Mouse (Mus musculus): ENCODE results near the gene Fhit. TPM values are rescaled to one million over a fixed set of nuclear protein-coding genes. Genes with fewer than 3 reads are reported as not detected.

Gene Fhit
- polyA plus RNA-seq, 1 experiment from 2014 or later: 6.1 TPM

DNA sequence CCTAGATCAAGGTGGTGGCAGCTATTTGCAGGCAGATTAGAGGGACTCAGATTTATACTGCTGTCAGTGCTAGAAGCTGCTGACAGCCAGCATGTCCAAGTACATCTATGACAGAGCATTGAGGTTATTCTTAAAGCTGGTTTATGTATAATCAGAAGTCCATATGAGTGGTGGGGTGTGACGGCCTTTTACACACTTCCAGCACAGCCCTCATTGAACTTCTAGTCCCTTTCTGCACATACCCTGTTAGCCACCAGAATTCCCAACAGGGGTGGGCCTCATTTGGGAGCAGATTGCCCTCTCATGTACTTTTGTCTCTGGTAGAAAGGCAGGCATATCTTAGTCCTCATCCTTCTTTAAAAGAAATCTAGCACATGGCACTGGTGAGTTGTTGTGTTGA, 817.8 kb downstream of the Fhit start:
- no peaks in the 10 kb centered on the region for H3K36me3 ChIP-seq (ENCODE audit: control insufficient read depth, insufficient read depth, low read length)
- no peaks in the 10 kb centered on the region for H3K27me3 ChIP-seq (ENCODE audit: control insufficient read depth, insufficient read depth, low read length)
- H3K27ac ChIP-seq (replicated peaks in 1 of 2; ENCODE audit: control insufficient read depth in 1 of 2, insufficient read depth in 1 of 2, low read depth in 2 of 2, low read length in 2 of 2): no peak overlapping the region
- H3K4me3 ChIP-seq (ENCODE audit: control insufficient read depth in 1 of 2, insufficient read depth in 1 of 2, low read depth in 1 of 2, low read length in 2 of 2): no peak overlapping the region
- no peaks in the 10 kb centered on the region for H3K4me1 ChIP-seq (ENCODE audit: control insufficient read depth in 2 of 2, insufficient read depth in 2 of 2, low read length in 2 of 2)
- no peaks in the 10 kb centered on the region for H3K9me3 ChIP-seq (ENCODE audit: control insufficient read depth, low read length)
- WGBS: 50% methylated on average over 1 of the region's 1 CpGs
- H3K4me2 ChIP-seq (ENCODE audit: low read length): no peak overlapping the region
- H3K9ac ChIP-seq (ENCODE audit: low read length): no peak overlapping the region
- ATAC-seq (ENCODE audit: insufficient number of reproducible peaks, insufficient read depth, low FRiP score, low read depth): no peak

DNA sequence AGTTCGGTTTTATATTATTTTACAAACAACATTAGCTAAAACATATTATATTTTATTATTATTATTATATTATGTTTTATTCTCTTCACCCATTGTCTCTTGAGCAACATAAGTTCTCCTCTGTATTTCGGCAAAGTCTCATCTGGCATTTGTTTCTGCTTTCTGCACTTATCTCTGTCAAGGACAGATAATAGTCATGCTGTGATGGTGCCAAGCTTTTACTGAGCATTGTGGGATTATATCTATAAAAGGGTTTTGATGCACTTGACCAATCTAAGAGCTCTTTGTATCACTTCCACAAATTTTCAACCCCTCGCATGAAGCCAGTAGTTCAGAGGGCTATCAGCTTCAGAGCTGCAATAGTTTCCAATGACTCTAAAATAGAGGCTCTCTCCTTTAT, 845.1 kb downstream of the Fhit start:
- no peak for ATAC-seq (ENCODE audit: insufficient number of reproducible peaks, insufficient read depth, low FRiP score, low read depth)
- 62% methylated on average over 3 of the region's 3 CpGs for WGBS
- no peaks in the 10 kb centered on the region for H3K36me3 ChIP-seq (ENCODE audit: control insufficient read depth, insufficient read depth, low read length)
- no peaks in the 10 kb centered on the region for H3K9me3 ChIP-seq (ENCODE audit: control insufficient read depth, low read length)
- no peak overlapping the region for H3K4me3 ChIP-seq (ENCODE audit: control insufficient read depth in 1 of 2, insufficient read depth in 1 of 2, low read depth in 1 of 2, low read length in 2 of 2)
- H3K4me2 ChIP-seq (ENCODE audit: low read length): no peak overlapping the region
- H3K4me1 ChIP-seq (ENCODE audit: control insufficient read depth in 2 of 2, insufficient read depth in 2 of 2, low read length in 2 of 2): no peaks in the 10 kb centered on the region
- H3K9ac ChIP-seq (ENCODE audit: low read length): no peak overlapping the region
- H3K27ac ChIP-seq (replicated peaks in 1 of 2; ENCODE audit: control insufficient read depth in 1 of 2, insufficient read depth in 1 of 2, low read depth in 2 of 2, low read length in 2 of 2): no peak overlapping the region
- no peaks in the 10 kb centered on the region for H3K27me3 ChIP-seq (ENCODE audit: control insufficient read depth, insufficient read depth, low read length)

- no peak overlapping the region for H3K27ac ChIP-seq (replicated peaks in 1 of 2; ENCODE audit: control insufficient read depth in 1 of 2, insufficient read depth in 1 of 2, low read depth in 2 of 2, low read length in 2 of 2)
- H3K9ac ChIP-seq (ENCODE audit: low read length): no peak overlapping the region
- H3K36me3 ChIP-seq (ENCODE audit: control insufficient read depth, insufficient read depth, low read length): no peaks in the 10 kb centered on the region
- 48% methylated on average over 1 of the region's 1 CpGs for WGBS
- no peak overlapping the region for H3K4me3 ChIP-seq (ENCODE audit: control insufficient read depth in 1 of 2, insufficient read depth in 1 of 2, low read depth in 1 of 2, low read length in 2 of 2)
- no peaks in the 10 kb centered on the region for H3K4me1 ChIP-seq (ENCODE audit: control insufficient read depth in 2 of 2, insufficient read depth in 2 of 2, low read length in 2 of 2)
- ATAC-seq (ENCODE audit: insufficient number of reproducible peaks, insufficient read depth, low FRiP score, low read depth): no peak
- no peak overlapping the region for H3K4me2 ChIP-seq (ENCODE audit: low read length)
- no peaks in the 10 kb centered on the region for H3K9me3 ChIP-seq (ENCODE audit: control insufficient read depth, low read length)
- H3K27me3 ChIP-seq (ENCODE audit: control insufficient read depth, insufficient read depth, low read length): no peaks in the 10 kb centered on the region
These were observed 849.6 kb downstream of the Fhit start for GRCm38 (mm10) chr14:10312190-10312589.

GRCm38 (mm10) chr14:10305286-10305685, 856.5 kb downstream of the Fhit start:
- no peak overlapping the region for H3K4me2 ChIP-seq (ENCODE audit: low read length)

GRCm38 (mm10) chr14:10301497-10301896, 860.3 kb downstream of the Fhit start:
- no peak for ATAC-seq (ENCODE audit: insufficient number of reproducible peaks, insufficient read depth, low FRiP score, low read depth)
- Histone ChIP-seq H3K36me3 (ENCODE audit: control insufficient read depth, insufficient read depth, low read length) (no peaks in the 10 kb centered on the region), H3K9ac (ENCODE audit: low read length) (no peak overlapping the region), H3K4me1 (ENCODE audit: control insufficient read depth in 2 of 2, insufficient read depth in 2 of 2, low read length in 2 of 2) (no peaks in the 10 kb centered on the region), H3K4me2 (ENCODE audit: low read length) (no peak overlapping the region), H3K27me3 (ENCODE audit: control insufficient read depth, insufficient read depth, low read length) (no peaks in the 10 kb centered on the region), H3K4me3 (ENCODE audit: control insufficient read depth in 1 of 2, insufficient read depth in 1 of 2, low read depth in 1 of 2, low read length in 2 of 2) (no peak overlapping the region), H3K27ac (replicated peaks in 1 of 2; ENCODE audit: control insufficient read depth in 1 of 2, insufficient read depth in 1 of 2, low read depth in 2 of 2, low read length in 2 of 2) (no peak overlapping the region), H3K9me3 (ENCODE audit: control insufficient read depth, low read length) (no peaks in the 10 kb centered on the region)
- 46% methylated on average over 1 of the region's 1 CpGs for WGBS

More at GRCm38 (mm10) chr14:10305286-10305685, 856.5 kb downstream of the Fhit start:
- no peak overlapping the region for H3K9ac ChIP-seq (ENCODE audit: low read length)
- no peaks in the 10 kb centered on the region for H3K36me3 ChIP-seq (ENCODE audit: control insufficient read depth, insufficient read depth, low read length)
- H3K27ac ChIP-seq (replicated peaks in 1 of 2; ENCODE audit: control insufficient read depth in 1 of 2, insufficient read depth in 1 of 2, low read depth in 2 of 2, low read length in 2 of 2): no peak overlapping the region
- H3K4me3 ChIP-seq (ENCODE audit: control insufficient read depth in 1 of 2, insufficient read depth in 1 of 2, low read depth in 1 of 2, low read length in 2 of 2): no peak overlapping the region
- no peaks in the 10 kb centered on the region for H3K27me3 ChIP-seq (ENCODE audit: control insufficient read depth, insufficient read depth, low read length)
- ATAC-seq (ENCODE audit: insufficient number of reproducible peaks, insufficient read depth, low FRiP score, low read depth): no peak
- no peaks in the 10 kb centered on the region for H3K4me1 ChIP-seq (ENCODE audit: control insufficient read depth in 2 of 2, insufficient read depth in 2 of 2, low read length in 2 of 2)
- H3K9me3 ChIP-seq (ENCODE audit: control insufficient read depth, low read length): no peaks in the 10 kb centered on the region

DNA sequence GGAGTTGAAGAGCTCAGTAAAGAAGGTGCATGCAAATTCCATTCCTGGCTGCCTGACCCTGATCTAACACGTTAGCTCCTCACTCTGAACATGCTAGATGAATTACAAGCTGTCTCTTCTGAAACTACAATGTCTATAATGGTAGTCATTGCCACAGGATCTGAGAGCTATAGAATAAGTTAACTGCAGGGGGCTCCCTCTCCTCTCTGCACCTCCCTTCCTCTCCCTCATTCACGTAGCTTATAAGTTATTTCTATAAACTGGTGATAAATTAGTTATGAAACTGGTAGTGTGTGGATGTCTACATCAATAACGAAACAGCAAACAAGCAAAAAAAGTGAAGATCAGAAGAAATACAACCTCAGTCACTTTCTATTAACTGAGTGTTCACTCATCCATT, 860.9 kb downstream of the Fhit start:
- H3K27ac ChIP-seq (replicated peaks in 1 of 2; ENCODE audit: control insufficient read depth in 1 of 2, insufficient read depth in 1 of 2, low read depth in 2 of 2, low read length in 2 of 2): no peak overlapping the region
- ATAC-seq (ENCODE audit: insufficient number of reproducible peaks, insufficient read depth, low FRiP score, low read depth): no peak
- H3K9me3 ChIP-seq (ENCODE audit: control insufficient read depth, low read length): no peaks in the 10 kb centered on the region
- no peaks in the 10 kb centered on the region for H3K4me1 ChIP-seq (ENCODE audit: control insufficient read depth in 2 of 2, insufficient read depth in 2 of 2, low read length in 2 of 2)
- H3K4me2 ChIP-seq (ENCODE audit: low read length): no peak overlapping the region
- no peak overlapping the region for H3K4me3 ChIP-seq (ENCODE audit: control insufficient read depth in 1 of 2, insufficient read depth in 1 of 2, low read depth in 1 of 2, low read length in 2 of 2)
- H3K36me3 ChIP-seq (ENCODE audit: control insufficient read depth, insufficient read depth, low read length): no peaks in the 10 kb centered on the region
- H3K9ac ChIP-seq (ENCODE audit: low read length): no peak overlapping the region
- 75% methylated on average over 3 of the region's 3 CpGs for whole genome bisulfite sequencing
- no peaks in the 10 kb centered on the region for H3K27me3 ChIP-seq (ENCODE audit: control insufficient read depth, insufficient read depth, low read length)

GRCm38 (mm10) chr14:10299030-10299429, 862.8 kb downstream of the Fhit start:
- Histone ChIP-seq H3K4me1 (ENCODE audit: control insufficient read depth in 2 of 2, insufficient read depth in 2 of 2, low read length in 2 of 2) (no peaks in the 10 kb centered on the region), H3K27ac (replicated peaks in 1 of 2; ENCODE audit: control insufficient read depth in 1 of 2, insufficient read depth in 1 of 2, low read depth in 2 of 2, low read length in 2 of 2) (no peak overlapping the region), H3K4me3 (ENCODE audit: control insufficient read depth in 1 of 2, insufficient read depth in 1 of 2, low read depth in 1 of 2, low read length in 2 of 2) (no peak overlapping the region), H3K4me2 (ENCODE audit: low read length) (no peak overlapping the region), H3K27me3 (ENCODE audit: control insufficient read depth, insufficient read depth, low read length) (no peaks in the 10 kb centered on the region), H3K9ac (ENCODE audit: low read length) (no peak overlapping the region), H3K9me3 (ENCODE audit: control insufficient read depth, low read length) (no peaks in the 10 kb centered on the region), H3K36me3 (ENCODE audit: control insufficient read depth, insufficient read depth, low read length) (no peaks in the 10 kb centered on the region)
- 71% methylated on average over 2 of the region's 2 CpGs for WGBS
- no peak for ATAC-seq (ENCODE audit: insufficient number of reproducible peaks, insufficient read depth, low FRiP score, low read depth)

- ATAC-seq (ENCODE audit: insufficient number of reproducible peaks, insufficient read depth, low FRiP score, low read depth): no peak
- H3K27me3 ChIP-seq (ENCODE audit: control insufficient read depth, insufficient read depth, low read length): no peaks in the 10 kb centered on the region
- no peak overlapping the region for H3K4me3 ChIP-seq (ENCODE audit: control insufficient read depth in 1 of 2, insufficient read depth in 1 of 2, low read depth in 1 of 2, low read length in 2 of 2)
- H3K9me3 ChIP-seq (ENCODE audit: control insufficient read depth, low read length): no peaks in the 10 kb centered on the region
- H3K36me3 ChIP-seq (ENCODE audit: control insufficient read depth, insufficient read depth, low read length): no peaks in the 10 kb centered on the region
- WGBS: 68% methylated on average over 5 of the region's 5 CpGs
- H3K4me2 ChIP-seq (ENCODE audit: low read length): no peak overlapping the region
- H3K9ac ChIP-seq (ENCODE audit: low read length): no peak overlapping the region
- no peak overlapping the region for H3K27ac ChIP-seq (replicated peaks in 1 of 2; ENCODE audit: control insufficient read depth in 1 of 2, insufficient read depth in 1 of 2, low read depth in 2 of 2, low read length in 2 of 2)
- H3K4me1 ChIP-seq (ENCODE audit: control insufficient read depth in 2 of 2, insufficient read depth in 2 of 2, low read length in 2 of 2): 0 out of 4 replicates have a peak, but pooled peaks cover 0 to 2% of the 10 kb centered on the region in 2 experiments
These were observed 872.8 kb downstream of the Fhit start for GRCm38 (mm10) chr14:10289043-10289442.
